Mouse (Mus musculus) MN1 (cell line): ENCODE results near the gene Larp1b.
A peak's percentile ranks its signal among the peaks of the same experiment; 100 is the strongest.
"Not testable (repeated sequence)": the region's sequence is repeated elsewhere in the genome, so short reads cannot be mapped to it uniquely, and the experiment has no call there.

Source experiments
- DNase-seq: peaks from one replicate; pipeline ENCODE4 v3.0.0-alpha.2; 2016; ENCODE audit warnings: low spot score

Larp1b gene

GRCm38 (mm10) chr3:40949170-40949902 is at the start of gene Larp1b:
Gene Larp1b, plus strand, starts transcription at chr3:40949828.
- DNase-seq = peak; percentile 99

GRCm38 (mm10) chr3:40902443-40902842 is 47.2 kb upstream of the Larp1b start, which contains the start of gene 1700034I23Rik:
Gene 1700034I23Rik, minus strand, starts transcription at chr3:40902543.
- not testable (repeated sequence) for DNase-seq

GRCm38 (mm10) chr3:40938189-40938588 is 11.4 kb upstream of the Larp1b start:
- no peak for DNase-seq

- DNase-seq = no peak
These were observed 11.0 kb upstream of the Larp1b start for GRCm38 (mm10) chr3:40938592-40938991.

GRCm38 (mm10) chr3:40939019-40939418 is 10.6 kb upstream of the Larp1b start:
- DNase-seq = no peak

- DNase-seq = peak; percentile 67
These were observed 424 bp downstream of the Larp1b start for GRCm38 (mm10) chr3:40949903-40950600.

- peak; percentile 70 for DNase-seq
These were observed 1.1 kb downstream of the Larp1b start for GRCm38 (mm10) chr3:40950601-40951201.

GRCm38 (mm10) chr3:40951365-40951764 is 1.7 kb downstream of the Larp1b start:
- peak; percentile 53 for DNase-seq

- peak; percentile 43 for DNase-seq
These were observed 3.0 kb downstream of the Larp1b start for GRCm38 (mm10) chr3:40952606-40953005.

- no peak for DNase-seq
These were observed 5.2 kb downstream of the Larp1b start for GRCm38 (mm10) chr3:40954792-40955191.

- DNase-seq = no peak
These were observed 9.2 kb downstream of the Larp1b start for GRCm38 (mm10) chr3:40958831-40959230.

GRCm38 (mm10) chr3:40980758-40981157 is 31.1 kb downstream of the Larp1b start:
- no peak for DNase-seq

- no peak for DNase-seq
These were observed 37.9 kb downstream of the Larp1b start for GRCm38 (mm10) chr3:40987539-40987938.

- DNase-seq = peak; percentile 43
These were observed 39.1 kb downstream of the Larp1b start for GRCm38 (mm10) chr3:40988722-40989121.

GRCm38 (mm10) chr3:40991541-40991940 is 41.9 kb downstream of the Larp1b start:
- DNase-seq = peak; percentile 67

- DNase-seq = no peak
These were observed 45.5 kb downstream of the Larp1b start for GRCm38 (mm10) chr3:40995161-40995560.

GRCm38 (mm10) chr3:41009315-41009714 is 59.7 kb downstream of the Larp1b start:
- no peak for DNase-seq

GRCm38 (mm10) chr3:41009990-41010389 is 60.4 kb downstream of the Larp1b start:
- no peak for DNase-seq

GRCm38 (mm10) chr3:41010701-41011100 is 61.1 kb downstream of the Larp1b start:
- DNase-seq = no peak

- no peak for DNase-seq
These were observed 62.8 kb downstream of the Larp1b start for GRCm38 (mm10) chr3:41012451-41012850.

GRCm38 (mm10) chr3:41014946-41015345 is 65.3 kb downstream of the Larp1b start:
- no peak for DNase-seq

- DNase-seq = no peak
These were observed 68.5 kb downstream of the Larp1b start for GRCm38 (mm10) chr3:41018022-41018608.

- DNase-seq = no peak
These were observed 71.1 kb downstream of the Larp1b start for GRCm38 (mm10) chr3:41020687-41021086.
